Mouse (Mus musculus) lung, postnatal 25 days (tissue): ENCODE measurements at regions not wholly inside any gene's neighbourhood (a gene's known extent, or its start where the extent isn't known, plus 50 kb on each side); places are given as distances from the start of the nearest gene placed in this dataset.

Experiments used
- DNase-seq: peaks from one replicate; pipeline ENCODE4 v3.0.0; 2022; ENCODE audit warnings: low spot score

- no peak for DNase-seq
Measured at GRCm38 (mm10) chr12:109952933-109953332, 325.9 kb upstream of the Dio3 start.

GRCm38 (mm10) chr12:109957305-109957704 lies 321.6 kb upstream of the Dio3 start:
- no peak for DNase-seq

GRCm38 (mm10) chr12:109958357-109959085 lies 320.3 kb upstream of the Dio3 start:
- DNase-seq: peak; percentile 62

GRCm38 (mm10) chr12:109966776-109967175 lies 312.1 kb upstream of the Dio3 start:
- DNase-seq: no peak

- no peak for DNase-seq
Measured at GRCm38 (mm10) chr12:109968303-109968702, 310.6 kb upstream of the Dio3 start.

- no peak for DNase-seq
Measured at GRCm38 (mm10) chr12:109971508-109971907, 307.4 kb upstream of the Dio3 start.

- peak; percentile 40 for DNase-seq
Measured at GRCm38 (mm10) chr12:109972366-109973015, 306.4 kb upstream of the Dio3 start.

- DNase-seq: no peak
Measured at GRCm38 (mm10) chr12:109973598-109973997, 305.3 kb upstream of the Dio3 start.

- no peak for DNase-seq
Measured at GRCm38 (mm10) chr12:109975176-109975972, 303.5 kb upstream of the Dio3 start.

GRCm38 (mm10) chr12:109984651-109985050 lies 294.2 kb upstream of the Dio3 start:
- DNase-seq: no peak

GRCm38 (mm10) chr12:109993410-109993809 lies 285.5 kb upstream of the Dio3 start:
- DNase-seq: no peak

GRCm38 (mm10) chr12:110002717-110003116 lies 276.2 kb upstream of the Dio3 start:
- no peak for DNase-seq

GRCm38 (mm10) chr12:110009136-110009535 lies 269.7 kb upstream of the Dio3 start:
- no peak for DNase-seq

GRCm38 (mm10) chr12:110020541-110021470 lies 258.1 kb upstream of the Dio3 start:
- DNase-seq: peak; percentile 35

- DNase-seq: no peak
Measured at GRCm38 (mm10) chr12:110021690-110022089, 257.2 kb upstream of the Dio3 start.

- no peak for DNase-seq
Measured at GRCm38 (mm10) chr12:110022631-110023030, 256.2 kb upstream of the Dio3 start.

GRCm38 (mm10) chr12:110023192-110024101 lies 255.4 kb upstream of the Dio3 start:
- DNase-seq: no peak

GRCm38 (mm10) chr12:110024295-110024694 lies 254.6 kb upstream of the Dio3 start:
- DNase-seq: no peak

- DNase-seq: no peak
Measured at GRCm38 (mm10) chr12:110025171-110025570, 253.7 kb upstream of the Dio3 start.

- no peak for DNase-seq
Measured at GRCm38 (mm10) chr12:110026033-110026750, 252.7 kb upstream of the Dio3 start.
